Comparison of ENCODE assay signal across 10 mouse cellular contexts in genomic region chr14:77580106-77580936, GRCm38 (mm10).
A peak's percentile ranks its signal among the peaks of the same experiment; 100 is the strongest.
DNase-seq lines count a peak whose midpoint lies in the region; ATAC-seq and TF ChIP-seq lines count a peak whose summit lies in the region.
"Had no signal": no experiment of that assay in that cellular context is flagged by ENCODE, and none has a peak within 500 bp of the region (broad histone marks: within the 10 kb centered on the region; RNA-seq: fewer than 3 reads in every experiment).

No protein-coding gene starts in this region.

- H3K36me3 ChIP-seq in heart, embryonic 16.5 days (ENCODE audit: control insufficient read depth, insufficient read depth): no peaks in the 10 kb centered on the region
- no peaks in the 10 kb centered on the region for H3K36me3 ChIP-seq in hindbrain, postnatal 0 days (ENCODE audit: insufficient read depth, low read length)
- H3K36me3 ChIP-seq: kidney, embryonic 15.5 days had no signal

- peak; percentile 87 for ATAC-seq in heart, embryonic 16.5 days (replicated peaks; ENCODE audit: extremely low read depth, insufficient read depth, low FRiP score)
- no peak for ATAC-seq in hindbrain, postnatal 0 days

- WGBS in heart, embryonic 16.5 days: 54% methylated on average over 14 of the region's 14 CpGs
- 68% methylated on average over 14 of the region's 14 CpGs for WGBS in hindbrain, postnatal 0 days

- no peaks in the 10 kb centered on the region for H3K27me3 ChIP-seq in heart, embryonic 16.5 days (ENCODE audit: control insufficient read depth, insufficient read depth, low read length)
- H3K27me3 ChIP-seq in hindbrain, postnatal 0 days (ENCODE audit: insufficient read depth, low read length): no peaks in the 10 kb centered on the region
- H3K27me3 ChIP-seq: CH12.LX; kidney, embryonic 15.5 days had no signal

- no peak overlapping the region for H3K9ac ChIP-seq in heart, embryonic 16.5 days (ENCODE audit: low read length)
- no peak overlapping the region for H3K9ac ChIP-seq in hindbrain, postnatal 0 days (replicated peaks; ENCODE audit: low read length)
- H3K9ac ChIP-seq: kidney, embryonic 15.5 days had no signal

- TF ChIP-seq CTCF in hindbrain, postnatal 0 days (IDR thresholded peaks at IDR 0.05; ENCODE audit: low read depth): no peak

- H3K4me2 ChIP-seq in heart, embryonic 16.5 days (ENCODE audit: low read depth, low read length): peak overlapping the region; percentile 46
- H3K4me2 ChIP-seq in hindbrain, postnatal 0 days (ENCODE audit: low read depth, low read length): no peak overlapping the region
- H3K4me2 ChIP-seq: kidney, embryonic 15.5 days had no signal

- H3K27ac ChIP-seq in heart, embryonic 16.5 days (ENCODE audit: low read length): peak overlapping the region; percentile 89
- no peak overlapping the region for H3K27ac ChIP-seq in hindbrain, postnatal 0 days
- H3K27ac ChIP-seq: kidney, embryonic 15.5 days had no signal

- H3K9me3 ChIP-seq in heart, embryonic 16.5 days (replicated peaks; ENCODE audit: control insufficient read depth, low read length): no peaks in the 10 kb centered on the region
- H3K9me3 ChIP-seq in hindbrain, postnatal 0 days (ENCODE audit: low read length): no peaks in the 10 kb centered on the region
- H3K9me3 ChIP-seq: kidney, embryonic 15.5 days had no signal

- H3K4me3 ChIP-seq in heart, embryonic 16.5 days (ENCODE audit: low read length): no peak overlapping the region
- H3K4me3 ChIP-seq in hindbrain, postnatal 0 days (ENCODE audit: low read length): no peak overlapping the region
- H3K4me3 ChIP-seq: kidney, embryonic 15.5 days had no signal

- H3K4me1 ChIP-seq in heart, embryonic 16.5 days (ENCODE audit: control insufficient read depth, insufficient read depth, low read length): peaks cover 35% of the 10 kb centered on the region
- H3K4me1 ChIP-seq in hindbrain, postnatal 0 days (ENCODE audit: insufficient read depth, low read length): no peaks in the 10 kb centered on the region

- DNase-seq in heart, adult 11 months: peak; percentile 86
- DNase-seq in heart, postnatal 25 days (ENCODE audit: low spot score): no peak
- peak; percentile 28 for DNase-seq in thymus, postnatal 4 days
- no peak for DNase-seq in thymus, adult 18-20 months
- DNase-seq in hindbrain, postnatal 0 days (ENCODE audit: low spot score): no peak
- no peak for DNase-seq in adrenal gland, postnatal 25 days
- no peak for DNase-seq in kidney, adult 9 months

- intact Hi-C loops in heart, postnatal 25 days (cut with DNase I): loop anchor here (10.0 kb wide), 1 partner anchor 96 kb away; no protein-coding TSS in a partner anchor

Comparison
In these comparisons a context has a peak if more than half of its experiments do, and no peak if none do; other contexts are left out.
1. DNase-seq: peak in heart, adult 11 months (single experiment) and thymus, postnatal 4 days (single experiment); none in heart, postnatal 25 days (single experiment), thymus, adult 18-20 months (0 of 2), hindbrain, postnatal 0 days (single experiment), adrenal gland, postnatal 25 days (single experiment) and kidney, adult 9 months (single experiment).